Comparison of ENCODE assay signal across 8 mouse cellular contexts in the genomic region with DNA sequence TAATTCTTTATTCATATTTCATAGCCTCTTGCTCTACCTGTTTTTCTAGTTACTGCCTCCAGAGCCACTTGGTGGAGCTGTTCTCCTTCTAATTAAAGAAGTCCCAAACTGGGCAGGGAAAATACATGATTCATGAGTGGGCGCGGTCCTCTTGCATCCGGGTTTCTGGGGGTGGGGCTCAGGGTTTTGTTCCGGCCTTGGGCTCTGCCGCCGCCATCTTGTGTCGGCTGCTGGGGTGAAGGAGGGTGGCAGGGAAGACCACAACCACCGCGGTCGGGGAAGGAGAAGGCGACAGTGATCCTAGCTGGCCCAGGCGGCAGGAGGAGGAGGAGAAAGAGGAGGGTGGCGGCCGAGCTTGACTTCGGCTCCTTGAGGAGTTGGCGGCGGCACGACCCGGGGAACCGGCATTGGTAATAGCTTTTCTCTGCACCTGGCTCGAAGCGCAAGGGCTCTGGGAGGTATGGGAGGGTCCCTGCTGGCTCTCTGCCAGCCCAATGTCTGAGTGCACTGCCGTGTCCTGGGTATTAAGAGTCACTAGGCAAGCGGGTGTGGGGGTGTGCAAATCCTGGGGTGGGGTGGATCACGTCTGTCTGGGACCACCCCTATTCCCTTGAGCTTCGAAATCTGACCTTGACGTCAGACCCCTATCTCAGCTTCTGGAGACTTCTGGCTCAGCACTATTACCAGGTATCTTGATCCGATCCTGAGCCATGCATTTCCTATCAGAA. TPM values are rescaled to one million over a fixed set of nuclear protein-coding genes. Genes with fewer than 3 reads are reported as not detected.
DNase-seq lines count a peak whose midpoint lies in the region; ATAC-seq and TF ChIP-seq lines count a peak whose summit lies in the region.

No protein-coding gene starts in this region.

- peak overlapping the region; percentile 93 to 94 for H3K4me3 ChIP-seq in ES-E14 (ENCODE audit: insufficient read depth in 1 of 2, low read depth in 1 of 2, low read length in 2 of 2, poor library complexity in 1 of 2, severe bottlenecking in 1 of 2)
- H3K4me3 ChIP-seq in forebrain, embryonic 15.5 days: peak overlapping the region; percentile 68
- H3K4me3 ChIP-seq in layer of hippocampus, adult 2 months: peak overlapping the region; percentile 75
- peak overlapping the region; percentile 61 for H3K4me3 ChIP-seq in lung, embryonic 14.5 days (ENCODE audit: low read depth, low read length)
- H3K4me3 ChIP-seq in olfactory bulb, adult 2 months (ENCODE audit: insufficient read depth, low read depth, low read length): peak overlapping the region; percentile 93
- H3K4me3 ChIP-seq in thymus, adult 2 months (ENCODE audit: control insufficient read depth, insufficient read depth, low read length): peak overlapping the region; percentile 100

- 13% methylated on average over 27 of the region's 28 CpGs for WGBS in forebrain, embryonic 15.5 days
- 8% methylated on average over 27 of the region's 28 CpGs for WGBS in lung, embryonic 14.5 days
- whole genome bisulfite sequencing in olfactory bulb, adult 2 months: 13% methylated on average over 28 of the region's 28 CpGs
- WGBS in thymus, adult 2 months: 2% methylated on average over 20 of the region's 28 CpGs

- H3K27ac ChIP-seq in ES-E14 (ENCODE audit: insufficient read depth, low read depth, low read length, poor library complexity, severe bottlenecking): peak overlapping the region; percentile 74
- peak overlapping the region; percentile 92 for H3K27ac ChIP-seq in forebrain, embryonic 15.5 days (replicated peaks)
- peak overlapping the region; percentile 94 for H3K27ac ChIP-seq in layer of hippocampus, adult 2 months
- peak overlapping the region; percentile 72 for H3K27ac ChIP-seq in lung, embryonic 14.5 days (ENCODE audit: low read depth)
- H3K27ac ChIP-seq in olfactory bulb, adult 2 months (ENCODE audit: insufficient read depth, low read depth, low read length): peak overlapping the region; percentile 95
- H3K27ac ChIP-seq in thymus, adult 2 months (ENCODE audit: control insufficient read depth, insufficient read depth, low read length): peak overlapping the region; percentile 64

- peak; percentile 73 for DNase-seq in ES-E14 (ENCODE audit: low read depth, low spot score)
- DNase-seq in cerebellum, adult 11-12 months: peak; percentile 86
- DNase-seq in heart, postnatal 36 days: peak; percentile 77 to 84
- DNase-seq in layer of hippocampus, adult 2 months (ENCODE audit: low spot score in 2 of 2): peak; percentile 80 to 87
- peak; percentile 94 for DNase-seq in lung, embryonic 14.5 days
- DNase-seq in thymus, adult 2 months: peak; percentile 83

- in situ Hi-C loops in ES-E14 (cut with MboI; ENCODE audit: low sequenced_read_pairs in 2 of 2, unreplicated experiment in 2 of 2): no loop called here

- H3K27me3 ChIP-seq in forebrain, embryonic 15.5 days: no peaks in the 10 kb centered on the region
- H3K27me3 ChIP-seq in lung, embryonic 14.5 days (ENCODE audit: insufficient read depth, low read length): no peaks in the 10 kb centered on the region
- H3K27me3 ChIP-seq in thymus, adult 2 months (ENCODE audit: control insufficient read depth, insufficient read depth, low read length): no peaks in the 10 kb centered on the region

- peak overlapping the region; percentile 98 for H3K9ac ChIP-seq in ES-E14 (ENCODE audit: insufficient read depth, low read depth, low read length, poor library complexity, severe bottlenecking)
- H3K9ac ChIP-seq in forebrain, embryonic 15.5 days (replicated peaks): peak overlapping the region; percentile 79
- H3K9ac ChIP-seq in lung, embryonic 14.5 days: peak overlapping the region; percentile 78

- peak; percentile 60; the same call in 1 of the 2 replicates for TF ChIP-seq POLR2A in olfactory bulb, adult 2 months (IDR thresholded peaks at IDR 0.05; ENCODE audit: insufficient read depth, low read depth, low read length)
- peak; percentile 45; the same call in 1 of the 2 replicates for TF ChIP-seq POLR2A in thymus, adult 2 months (IDR thresholded peaks at IDR 0.05; ENCODE audit: control insufficient read depth, extremely low read depth, insufficient read depth, low read length, poor library complexity)

- ATAC-seq in forebrain, embryonic 15.5 days (replicated peaks): peak; percentile 92
- peak; percentile 85 for ATAC-seq in lung, embryonic 14.5 days (ENCODE audit: insufficient read depth)

- intact Hi-C loops in heart, postnatal 36 days (cut with DNase I): loop anchor here (1.0 to 2.0 kb wide), 4 partner anchors 26 to 284 kb away; no protein-coding TSS in a partner anchor

- no peaks in the 10 kb centered on the region for H3K9me3 ChIP-seq in ES-E14 (ENCODE audit: control insufficient read depth, insufficient read depth, low read depth, low read length)
- H3K9me3 ChIP-seq in forebrain, embryonic 15.5 days: no peaks in the 10 kb centered on the region
- H3K9me3 ChIP-seq in lung, embryonic 14.5 days (ENCODE audit: low read depth, low read length): no peaks in the 10 kb centered on the region

- peaks cover 4% of the 10 kb centered on the region for H3K36me3 ChIP-seq in ES-E14 (ENCODE audit: control insufficient read depth, insufficient read depth, low read length, poor library complexity, severe bottlenecking)
- H3K36me3 ChIP-seq in forebrain, embryonic 15.5 days: peaks cover 4% of the 10 kb centered on the region; the same call in 1 of the 2 replicates
- H3K36me3 ChIP-seq in lung, embryonic 14.5 days (ENCODE audit: insufficient read depth): peaks cover 19% of the 10 kb centered on the region
- peaks cover 4% of the 10 kb centered on the region; the same call in 1 of the 2 replicates for H3K36me3 ChIP-seq in thymus, adult 2 months (ENCODE audit: control insufficient read depth, insufficient read depth, low read length)

- peak overlapping the region; percentile 52 for H3K4me2 ChIP-seq in forebrain, embryonic 15.5 days (replicated peaks)
- H3K4me2 ChIP-seq in lung, embryonic 14.5 days: peak overlapping the region; percentile 66

- peak; percentile 80 for TF ChIP-seq CTCF in layer of hippocampus, adult 2 months (conservative IDR thresholded peaks at IDR 0.05)
- TF ChIP-seq CTCF in lung, embryonic 14.5 days (IDR thresholded peaks at IDR 0.05; ENCODE audit: low read depth): peak; percentile 60
- no peak for TF ChIP-seq CTCF in olfactory bulb, adult 2 months (IDR thresholded peaks at IDR 0.05; ENCODE audit: insufficient read depth, low read depth, low read length)
- TF ChIP-seq CTCF in thymus, adult 2 months (IDR thresholded peaks at IDR 0.05; ENCODE audit: borderline replicate concordance, control insufficient read depth, extremely low read depth, insufficient read depth, low read length, poor library complexity): 0 out of 2 replicates have a peak, but pooled peaks have one; percentile 24

- H3K4me1 ChIP-seq in ES-E14 (ENCODE audit: control insufficient read depth in 2 of 2, insufficient read depth in 2 of 2, low read length in 2 of 2, poor library complexity in 1 of 2): no peaks in the 10 kb centered on the region; a peak in 1 of 4 replicates
- H3K4me1 ChIP-seq in forebrain, embryonic 15.5 days: peaks cover 43% of the 10 kb centered on the region
- H3K4me1 ChIP-seq in lung, embryonic 14.5 days (ENCODE audit: insufficient read depth): no peaks in the 10 kb centered on the region
- H3K4me1 ChIP-seq in olfactory bulb, adult 2 months (ENCODE audit: control insufficient read depth, insufficient read depth, low read length): peaks cover 9% of the 10 kb centered on the region; the same call in 1 of the 2 replicates
- H3K4me1 ChIP-seq in thymus, adult 2 months (replicated peaks; ENCODE audit: control insufficient read depth, insufficient read depth, low read length): peaks cover 2% of the 10 kb centered on the region; the same call in 1 of the 2 replicates

RNA-seq across cellular contexts. Expression of a gene that starts 4.8 kb away (rescaled TPM):
- total RNA-seq in ES-E14 (2012; rRNA removed): 149 and 178 TPM in 2 replicates
- polyA plus RNA-seq in forebrain, embryonic 15.5 days (2015; fragmentation: Nextera tagmentation; extraction: Ambion mirVana): 407 and 417 TPM in 2 replicates
- total RNA-seq in heart, postnatal 36 days (2021): 100 to 1,000 TPM; 220 to 228 TPM
- 100 to 1,000 TPM; 345 to 375 TPM for total RNA-seq in layer of hippocampus, adult 2 months (2021)
- polyA plus RNA-seq in lung, embryonic 14.5 days (2014; fragmentation: Nextera tagmentation; extraction: Ambion mirVana): 200 and 202 TPM in 2 replicates
- polyA plus RNA-seq in olfactory bulb, adult 2 months (2012; ENCODE audit: insufficient read depth, insufficient read length, low replicate concordance, missing spikeins): 422 TPM in 1 of 2 replicates, not detected in the other
- 429 and 454 TPM in 2 replicates for polyA plus RNA-seq in thymus, adult 2 months (2012; rRNA removed)

RNA-seq across cellular contexts. Expression of a gene that starts 24.9 kb away (rescaled TPM):
- total RNA-seq in ES-E14 (2012; rRNA removed): 47.5 and 53.4 TPM in 2 replicates
- polyA plus RNA-seq in forebrain, embryonic 15.5 days (2015; fragmentation: Nextera tagmentation; extraction: Ambion mirVana): 133 and 137 TPM in 2 replicates
- 100 to 1,000 TPM; 128 to 142 TPM for total RNA-seq in heart, postnatal 36 days (2021)
- total RNA-seq in layer of hippocampus, adult 2 months (2021): 100 to 1,000 TPM; 195 to 200 TPM
- 92.8 and 96.6 TPM in 2 replicates for polyA plus RNA-seq in lung, embryonic 14.5 days (2014; fragmentation: Nextera tagmentation; extraction: Ambion mirVana)
- 144 and 846 TPM in 2 replicates for polyA plus RNA-seq in olfactory bulb, adult 2 months (2012; ENCODE audit: insufficient read depth, insufficient read length, low replicate concordance, missing spikeins)
- polyA plus RNA-seq in thymus, adult 2 months (2012; rRNA removed): 200 and 211 TPM in 2 replicates

RNA-seq across cellular contexts. Expression of a gene that starts 40.8 kb away (rescaled TPM):
- total RNA-seq in ES-E14 (2012; rRNA removed): 16.8 and 43.4 TPM in 2 replicates
- 85.3 and 86.6 TPM in 2 replicates for polyA plus RNA-seq in forebrain, embryonic 15.5 days (2015; fragmentation: Nextera tagmentation; extraction: Ambion mirVana)
- total RNA-seq in heart, postnatal 36 days (2021): 1 to 10 TPM; 4.3 to 7.9 TPM
- 100 to 1,000 TPM; 114 to 122 TPM for total RNA-seq in layer of hippocampus, adult 2 months (2021)
- 38.2 and 39.9 TPM in 2 replicates for polyA plus RNA-seq in lung, embryonic 14.5 days (2014; fragmentation: Nextera tagmentation; extraction: Ambion mirVana)
- not detected in 2 replicates for polyA plus RNA-seq in olfactory bulb, adult 2 months (2012; ENCODE audit: insufficient read depth, insufficient read length, low replicate concordance, missing spikeins)
- 38.3 and 39.3 TPM in 2 replicates for polyA plus RNA-seq in thymus, adult 2 months (2012; rRNA removed)

RNA-seq across cellular contexts. Expression of a gene that starts 45.5 kb away (rescaled TPM):
- 161 and 213 TPM in 2 replicates for total RNA-seq in ES-E14 (2012; rRNA removed)
- 192 and 199 TPM in 2 replicates for polyA plus RNA-seq in forebrain, embryonic 15.5 days (2015; fragmentation: Nextera tagmentation; extraction: Ambion mirVana)
- total RNA-seq in heart, postnatal 36 days (2021): 100 to 1,000 TPM; 685 to 742 TPM
- 100 to 1,000 TPM; 151 to 152 TPM for total RNA-seq in layer of hippocampus, adult 2 months (2021)
- polyA plus RNA-seq in lung, embryonic 14.5 days (2014; fragmentation: Nextera tagmentation; extraction: Ambion mirVana): 243 and 245 TPM in 2 replicates
- not detected in 2 replicates for polyA plus RNA-seq in olfactory bulb, adult 2 months (2012; ENCODE audit: insufficient read depth, insufficient read length, low replicate concordance, missing spikeins)
- 117 and 150 TPM in 2 replicates for polyA plus RNA-seq in thymus, adult 2 months (2012; rRNA removed)

RNA-seq across cellular contexts. Expression of a gene that starts 45.6 kb away (rescaled TPM):
- 49.4 and 57.9 TPM in 2 replicates for total RNA-seq in ES-E14 (2012; rRNA removed)
- 66.9 and 70.1 TPM in 2 replicates for polyA plus RNA-seq in forebrain, embryonic 15.5 days (2015; fragmentation: Nextera tagmentation; extraction: Ambion mirVana)
- total RNA-seq in heart, postnatal 36 days (2021): 10 to 100 TPM; 19.5 to 20.1 TPM
- total RNA-seq in layer of hippocampus, adult 2 months (2021): 10 to 100 TPM; 51.2 to 52.5 TPM
- 69.8 and 75.1 TPM in 2 replicates for polyA plus RNA-seq in lung, embryonic 14.5 days (2014; fragmentation: Nextera tagmentation; extraction: Ambion mirVana)
- polyA plus RNA-seq in olfactory bulb, adult 2 months (2012; ENCODE audit: insufficient read depth, insufficient read length, low replicate concordance, missing spikeins): not detected in 2 replicates
- polyA plus RNA-seq in thymus, adult 2 months (2012; rRNA removed): 127 and 131 TPM in 2 replicates

Comparison
In these comparisons a context has a peak if more than half of its experiments do, and no peak if none do; other contexts are left out.
1. Peak in every context shown above with its lines: DNase-seq, ATAC-seq, H3K4me3 ChIP-seq and H3K27ac ChIP-seq.